Mouse (Mus musculus) heart, embryonic 12.5 days (tissue): ENCODE measurements around the gene Sdk1. TPM values are rescaled to one million over a fixed set of nuclear protein-coding genes. Genes with fewer than 3 reads are reported as not detected.

Experiments used
- ATAC-seq: fragments of 200-750 bp; cut with Nextera tagmentation; 2 replicates; pipeline ENCODE4 v1.8.0; 2017; ENCODE audit warnings: moderate TSS enrichment, moderate library complexity; ENCODE audit not compliant: insufficient number of reproducible peaks, low FRiP score
- H3K27ac ChIP-seq: fragments of 300-500 bp; sonication (generic); 2 replicates; pipeline ENCODE4 v1.5.1; 2016; ENCODE audit warnings: mild to moderate bottlenecking, moderate library complexity; ENCODE audit not compliant: poor library complexity, severe bottlenecking
- H3K27me3 ChIP-seq: fragments of 300-500 bp; sonication (generic); replicated peaks from 2 replicates; pipeline ENCODE4 v1.6.1; 2016; ENCODE audit warnings: mild to moderate bottlenecking, moderate library complexity
- H3K36me3 ChIP-seq: fragments of 300-500 bp; sonication (generic); 2 replicates; pipeline ENCODE4 v1.6.1; 2016; ENCODE audit warnings: mild to moderate bottlenecking, moderate library complexity
- H3K4me1 ChIP-seq: fragments of 300-500 bp; sonication (generic); replicated peaks from 2 replicates; pipeline ENCODE4 v1.6.1; 2016; ENCODE audit warnings: mild to moderate bottlenecking
- H3K4me2 ChIP-seq: fragments of 300-500 bp; sonication (generic); 2 replicates; pipeline ENCODE4 v1.6.1; 2016; ENCODE audit warnings: mild to moderate bottlenecking, moderate library complexity
- H3K4me3 ChIP-seq: fragments of 300-500 bp; sonication (generic); 2 replicates; pipeline ENCODE4 v1.5.1; 2016; ENCODE audit warnings: mild to moderate bottlenecking
- H3K9ac ChIP-seq: fragments of 300-500 bp; sonication (generic); 2 replicates; pipeline ENCODE4 v1.6.1; 2016; ENCODE audit warnings: mild to moderate bottlenecking, moderate library complexity
- H3K9me3 ChIP-seq: fragments of 300-500 bp; sonication (generic); replicated peaks from 2 replicates; pipeline ENCODE4 v1.6.1; 2016; ENCODE audit warnings: mild to moderate bottlenecking, moderate library complexity
- WGBS: fragments of 180-500 bp; shearing (Covaris S2); methylation state at CpG from one replicate; pipeline ENCODE4 v1.1.7; 2016; 5-methylcytosine and 5-hydroxymethylcytosine counted together
- polyA plus RNA-seq: library from polyadenylated mRNA; unstranded; fragments of >200 nt; fragmentation: Nextera tagmentation; extraction: Ambion mirVana; gene quantifications from 2 replicates; pipeline ENCODE4 v1.2.1, GENCODE M21; 2016

Gene Sdk1
- polyA plus RNA-seq, 1 experiment from 2014 or later: 4.4 TPM

- no peaks in the 10 kb centered on the region for H3K27me3 ChIP-seq
- no peak overlapping the region for H3K27ac ChIP-seq
- H3K4me1 ChIP-seq: 0 out of 2 replicates have a peak, but pooled peaks cover 6% of the 10 kb centered on the region
- H3K9ac ChIP-seq: no peak overlapping the region
- 60% methylated on average over 4 of the region's 4 CpGs for WGBS
- H3K9me3 ChIP-seq: no peaks in the 10 kb centered on the region
- H3K4me3 ChIP-seq: no peak overlapping the region
- no peak for ATAC-seq
- H3K4me2 ChIP-seq: no peak overlapping the region
- no peaks in the 10 kb centered on the region for H3K36me3 ChIP-seq
These were observed 83.6 kb downstream of the Sdk1 start for GRCm38 (mm10) chr5:141324910-141325309.

GRCm38 (mm10) chr5:141344376-141344775, 103.1 kb downstream of the Sdk1 start:
- H3K4me1 ChIP-seq: peaks cover 16% of the 10 kb centered on the region
- 0 out of 2 replicates have a peak, but pooled peaks have one; percentile 39 for ATAC-seq
- no peak overlapping the region for H3K4me3 ChIP-seq
- peaks cover 4% of the 10 kb centered on the region; the same call in 1 of the 2 replicates for H3K9me3 ChIP-seq
- 56% methylated on average over 4 of the region's 4 CpGs for WGBS
- H3K27me3 ChIP-seq: no peaks in the 10 kb centered on the region
- peaks cover 10% of the 10 kb centered on the region; the same call in 1 of the 2 replicates for H3K36me3 ChIP-seq
- H3K4me2 ChIP-seq: no peak overlapping the region
- H3K27ac ChIP-seq: no peak overlapping the region
- H3K9ac ChIP-seq: no peak overlapping the region

DNA sequence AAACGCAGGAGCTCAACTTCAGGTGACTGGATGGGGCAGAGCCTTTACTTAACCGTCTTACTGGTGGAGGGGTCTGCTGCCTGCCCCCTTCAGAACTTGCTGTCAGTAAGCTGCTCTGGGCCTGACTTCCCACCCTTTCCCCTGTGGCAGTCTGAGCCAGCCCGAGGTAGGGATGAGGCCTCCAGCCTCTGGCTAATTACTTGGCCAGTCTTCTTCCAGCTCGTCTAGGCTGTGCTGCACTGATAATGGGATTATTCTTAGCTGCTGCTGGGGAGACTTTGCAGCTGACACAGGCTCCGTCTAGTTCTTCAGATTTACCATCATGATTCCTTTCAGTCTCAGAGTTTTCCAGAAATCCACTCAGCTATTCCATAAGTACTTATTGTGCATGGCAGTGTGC, 104.2 kb downstream of the Sdk1 start:
- 38% methylated on average over 5 of the region's 5 CpGs for WGBS
- H3K9me3 ChIP-seq: peaks cover 4% of the 10 kb centered on the region; the same call in 1 of the 2 replicates
- H3K4me3 ChIP-seq: no peak overlapping the region
- peaks cover 10% of the 10 kb centered on the region; the same call in 1 of the 2 replicates for H3K36me3 ChIP-seq
- H3K27me3 ChIP-seq: no peaks in the 10 kb centered on the region
- no peak overlapping the region for H3K27ac ChIP-seq
- no peak overlapping the region for H3K4me2 ChIP-seq
- peaks cover 16% of the 10 kb centered on the region for H3K4me1 ChIP-seq
- 0 out of 2 replicates have a peak overlapping the region, but pooled peaks have one; percentile 8 for H3K9ac ChIP-seq
- ATAC-seq: no peak

GRCm38 (mm10) chr5:141362676-141363075, 121.4 kb downstream of the Sdk1 start:
- no peak overlapping the region for H3K4me3 ChIP-seq
- H3K36me3 ChIP-seq: no peaks in the 10 kb centered on the region
- no peak overlapping the region for H3K9ac ChIP-seq
- H3K9me3 ChIP-seq: no peaks in the 10 kb centered on the region
- 51% methylated on average over 2 of the region's 2 CpGs for WGBS
- no peak overlapping the region for H3K4me2 ChIP-seq
- H3K4me1 ChIP-seq: peaks cover 11% of the 10 kb centered on the region
- H3K27ac ChIP-seq: no peak overlapping the region
- H3K27me3 ChIP-seq: no peaks in the 10 kb centered on the region
- ATAC-seq: no peak

DNA sequence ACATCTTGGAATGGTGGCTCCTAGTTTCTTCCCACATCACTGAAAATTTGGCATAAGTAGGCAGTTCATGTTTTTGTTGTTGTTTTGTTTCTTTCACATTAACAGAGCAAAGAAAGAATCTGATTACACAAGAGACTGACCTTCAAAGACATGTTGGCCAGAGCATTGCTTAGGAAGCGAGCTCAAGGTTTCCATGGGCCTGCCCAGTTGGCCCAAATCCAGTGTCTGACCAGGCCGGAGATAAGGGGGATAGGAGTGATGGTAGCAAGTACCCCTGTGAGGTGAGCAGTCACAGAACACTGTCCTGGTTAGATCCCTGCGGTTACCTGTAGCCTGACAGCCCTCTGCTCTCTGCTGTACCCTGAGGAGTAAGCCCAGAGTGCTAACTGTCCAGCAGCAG, 122.7 kb downstream of the Sdk1 start:
- Histone ChIP-seq H3K4me1 (peaks cover 13% of the 10 kb centered on the region), H3K4me3 (no peak overlapping the region), H3K36me3 (no peaks in the 10 kb centered on the region), H3K27ac (no peak overlapping the region), H3K9me3 (no peaks in the 10 kb centered on the region), H3K4me2 (no peak overlapping the region), H3K9ac (no peak overlapping the region), H3K27me3 (no peaks in the 10 kb centered on the region)
- 46% methylated on average over 3 of the region's 3 CpGs for WGBS
- no peak for ATAC-seq

DNA sequence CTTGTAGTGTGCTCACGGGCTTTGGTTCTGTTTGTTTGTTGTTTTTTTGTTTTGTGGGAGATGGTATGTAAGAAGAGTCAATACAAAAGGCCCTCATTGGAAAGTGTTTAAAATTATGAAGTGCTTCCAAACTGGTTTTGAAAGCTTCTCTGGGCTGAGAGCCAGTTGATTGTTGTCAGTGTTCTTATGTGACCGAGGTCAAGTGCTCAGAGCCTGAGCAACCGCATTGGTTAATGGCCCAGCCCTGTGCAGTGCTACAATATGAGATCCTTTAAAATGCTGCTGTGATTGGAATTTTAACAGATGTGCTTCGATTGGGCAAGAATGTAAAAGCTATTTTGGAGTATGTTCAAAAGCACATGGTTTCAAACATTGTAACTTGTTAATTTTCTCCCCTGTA, 127.3 kb downstream of the Sdk1 start:
- no peak overlapping the region for H3K27ac ChIP-seq
- ATAC-seq: no peak
- 46% methylated on average over 4 of the region's 4 CpGs for WGBS
- no peaks in the 10 kb centered on the region for H3K9me3 ChIP-seq
- H3K9ac ChIP-seq: no peak overlapping the region
- no peaks in the 10 kb centered on the region for H3K36me3 ChIP-seq
- no peak overlapping the region for H3K4me2 ChIP-seq
- H3K4me3 ChIP-seq: no peak overlapping the region
- peaks cover 29% of the 10 kb centered on the region for H3K4me1 ChIP-seq
- H3K27me3 ChIP-seq: no peaks in the 10 kb centered on the region

- no peaks in the 10 kb centered on the region for H3K9me3 ChIP-seq
- no peak for ATAC-seq
- no peaks in the 10 kb centered on the region for H3K36me3 ChIP-seq
- H3K9ac ChIP-seq: no peak overlapping the region
- no peaks in the 10 kb centered on the region for H3K27me3 ChIP-seq
- H3K4me2 ChIP-seq: no peak overlapping the region
- WGBS: 70% methylated on average over 2 of the region's 2 CpGs
- H3K4me1 ChIP-seq: peaks cover 35% of the 10 kb centered on the region
- no peak overlapping the region for H3K4me3 ChIP-seq
- no peak overlapping the region for H3K27ac ChIP-seq
These were observed 133.5 kb downstream of the Sdk1 start for GRCm38 (mm10) chr5:141374797-141375196.

- Histone ChIP-seq H3K4me2 (no peak overlapping the region), H3K4me3 (no peak overlapping the region), H3K4me1 (peaks cover 23% of the 10 kb centered on the region), H3K27me3 (no peaks in the 10 kb centered on the region), H3K36me3 (no peaks in the 10 kb centered on the region), H3K9ac (no peak overlapping the region), H3K27ac (no peak overlapping the region), H3K9me3 (no peaks in the 10 kb centered on the region)
- WGBS: 71% methylated on average over 9 of the region's 9 CpGs
- peak; percentile 39; the same call in 1 of the 2 replicates for ATAC-seq
These were observed 138.8 kb downstream of the Sdk1 start for GRCm38 (mm10) chr5:141379836-141380773.

DNA sequence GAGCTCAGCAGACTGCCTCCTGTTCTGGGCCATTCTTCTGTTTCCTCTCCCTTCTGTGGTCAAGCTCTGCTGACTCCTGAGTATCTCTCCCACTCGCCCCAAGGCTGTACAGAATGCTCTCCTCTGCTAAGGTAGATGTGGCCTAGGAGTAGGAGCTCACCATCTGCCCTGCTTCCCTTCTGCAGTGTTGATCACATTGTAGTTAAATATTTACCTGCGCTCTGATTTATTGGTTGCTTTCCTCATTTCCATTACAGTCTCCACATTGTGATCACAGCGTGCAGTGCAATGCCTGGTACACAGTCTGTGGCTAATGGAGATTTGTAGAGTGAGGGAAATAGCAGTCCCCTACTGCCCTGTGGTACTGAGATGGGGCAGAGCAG, 139.5 kb downstream of the Sdk1 start:
- H3K4me3 ChIP-seq: no peak overlapping the region
- H3K27ac ChIP-seq: no peak overlapping the region
- H3K9ac ChIP-seq: no peak overlapping the region
- no peak for ATAC-seq
- no peaks in the 10 kb centered on the region for H3K27me3 ChIP-seq
- WGBS: 83% methylated on average over 3 of the region's 3 CpGs
- no peaks in the 10 kb centered on the region for H3K9me3 ChIP-seq
- H3K4me2 ChIP-seq: no peak overlapping the region
- peaks cover 18% of the 10 kb centered on the region for H3K4me1 ChIP-seq
- H3K36me3 ChIP-seq: no peaks in the 10 kb centered on the region

GRCm38 (mm10) chr5:141381581-141381980, 140.3 kb downstream of the Sdk1 start:
- 77% methylated on average over 7 of the region's 7 CpGs for WGBS
- H3K4me1 ChIP-seq: peaks cover 18% of the 10 kb centered on the region
- H3K27ac ChIP-seq: no peak overlapping the region
- H3K36me3 ChIP-seq: no peaks in the 10 kb centered on the region
- no peak for ATAC-seq
- no peak overlapping the region for H3K4me3 ChIP-seq
- H3K4me2 ChIP-seq: no peak overlapping the region
- no peaks in the 10 kb centered on the region for H3K9me3 ChIP-seq
- no peak overlapping the region for H3K9ac ChIP-seq
- H3K27me3 ChIP-seq: no peaks in the 10 kb centered on the region

- H3K4me1 ChIP-seq: peaks cover 18% of the 10 kb centered on the region
- no peak overlapping the region for H3K4me3 ChIP-seq
- no peaks in the 10 kb centered on the region for H3K27me3 ChIP-seq
- no peak for ATAC-seq
- H3K4me2 ChIP-seq: no peak overlapping the region
- no peak overlapping the region for H3K9ac ChIP-seq
- no peaks in the 10 kb centered on the region for H3K9me3 ChIP-seq
- H3K27ac ChIP-seq: no peak overlapping the region
- 85% methylated on average over 5 of the region's 5 CpGs for WGBS
- H3K36me3 ChIP-seq: no peaks in the 10 kb centered on the region
These were observed 141.1 kb downstream of the Sdk1 start for GRCm38 (mm10) chr5:141382246-141382835.
